Mouse (Mus musculus) lung, postnatal 0 days (tissue): ENCODE measurements at regions not wholly inside any gene's neighbourhood (a gene's known extent, or its start where the extent isn't known, plus 50 kb on each side); places are given as distances from the start of the nearest gene placed in this dataset.
A peak's percentile ranks its signal among the peaks of the same experiment; 100 is the strongest.

ENCODE experiments used
- ATAC-seq: fragments of 200-750 bp; cut with Nextera tagmentation; 2 replicates; pipeline ENCODE4 v1.8.0; 2017; ENCODE audit warnings: moderate library complexity
- DNase-seq: peaks from one replicate; pipeline ENCODE4 v3.0.0-alpha.2; 2016; ENCODE audit warnings: low spot score
- H3K27ac ChIP-seq: fragments of 300-500 bp; sonication (generic); 2 replicates; pipeline ENCODE4 v1.5.1; 2014; ENCODE audit warnings: antibody characterized with exemption, mild to moderate bottlenecking, low read length, mixed read lengths
- H3K27me3 ChIP-seq: fragments of 300-500 bp; sonication (generic); replicated peaks from 2 replicates; pipeline ENCODE4 v1.6.1; 2014; ENCODE audit warnings: low read length, mixed read lengths; ENCODE audit not compliant: insufficient read depth
- H3K36me3 ChIP-seq: fragments of 300-500 bp; sonication (generic); 2 replicates; pipeline ENCODE4 v1.6.1; 2014; ENCODE audit warnings: low read length, mixed read lengths; ENCODE audit not compliant: insufficient read depth
- H3K4me1 ChIP-seq: fragments of 300-500 bp; sonication (generic); 2 replicates; pipeline ENCODE4 v1.6.1; 2014; ENCODE audit warnings: antibody characterized with exemption, low read depth, low read length, mixed read lengths; ENCODE audit not compliant: insufficient read depth
- H3K4me2 ChIP-seq: fragments of 300-500 bp; sonication (generic); replicated peaks from 2 replicates; pipeline ENCODE4 v1.6.1; 2014; ENCODE audit warnings: low read depth, mild to moderate bottlenecking, low read length, moderate library complexity, mixed read lengths
- H3K4me3 ChIP-seq: fragments of 300-500 bp; sonication (generic); 2 replicates; pipeline ENCODE4 v1.5.1; 2014; ENCODE audit warnings: low read depth, low read length
- H3K9ac ChIP-seq: fragments of 300-500 bp; sonication (generic); replicated peaks from 2 replicates; pipeline ENCODE4 v1.6.1; 2014; ENCODE audit warnings: low read depth, mild to moderate bottlenecking
- H3K9me3 ChIP-seq: fragments of 300-500 bp; sonication (generic); 2 replicates; pipeline ENCODE4 v1.6.1; 2016; ENCODE audit warnings: low read length, mixed read lengths
- CTCF ChIP-seq: IDR thresholded peaks from 2 replicates; pipeline ENCODE4 v1.5.1; 2016; ENCODE audit warnings: antibody characterized with exemption, mild to moderate bottlenecking
- EP300 ChIP-seq: IDR thresholded peaks from 2 replicates; pipeline ENCODE4 v1.6.1; 2016; ENCODE audit warnings: antibody characterized with exemption, mild to moderate bottlenecking, control low read depth
- WGBS: fragments of 180-500 bp; shearing (Covaris S2); extraction: QIAGEN DNeasy Blood & Tissue Kit; methylation state at CpG from one replicate; pipeline ENCODE4 v1.1.7; 2014; 5-methylcytosine and 5-hydroxymethylcytosine counted together

DNA sequence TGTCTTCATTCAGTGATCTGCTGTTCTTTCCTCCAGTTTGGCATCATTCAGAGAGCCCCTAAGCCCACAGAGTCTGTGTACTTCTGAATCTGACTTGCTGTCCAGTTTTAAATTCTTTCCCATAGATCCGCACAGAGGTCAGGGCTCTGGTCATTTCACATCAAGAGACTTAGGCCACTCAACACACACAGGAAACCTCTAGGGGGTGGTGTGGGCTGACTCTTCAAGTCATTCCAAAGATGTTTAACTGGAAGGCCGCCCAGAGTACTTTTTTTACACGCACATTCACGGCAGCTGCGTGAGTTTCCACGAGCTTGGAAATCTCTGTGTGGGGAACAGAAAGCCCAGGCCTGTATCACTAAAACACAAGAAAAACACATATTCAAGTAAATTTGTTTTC, 102.7 kb upstream of the Tspan8 start:
- no peak overlapping the region for H3K27ac ChIP-seq
- H3K4me1 ChIP-seq = no peaks in the 10 kb centered on the region
- 23% methylated on average over 6 of the region's 6 CpGs for WGBS
- no peak overlapping the region for H3K9ac ChIP-seq
- TF ChIP-seq CTCF (peak; percentile 72), EP300 (no peak)
- H3K4me2 ChIP-seq = no peak overlapping the region
- DNase-seq = peak; percentile 79
- H3K27me3 ChIP-seq = no peaks in the 10 kb centered on the region
- peak; percentile 54 for ATAC-seq
- no peaks in the 10 kb centered on the region for H3K9me3 ChIP-seq
- no peak overlapping the region for H3K4me3 ChIP-seq
- no peaks in the 10 kb centered on the region for H3K36me3 ChIP-seq

- Histone ChIP-seq H3K9me3 (no peaks in the 10 kb centered on the region), H3K4me1 (no peaks in the 10 kb centered on the region), H3K9ac (no peak overlapping the region), H3K27ac (no peak overlapping the region), H3K27me3 (no peaks in the 10 kb centered on the region), H3K36me3 (no peaks in the 10 kb centered on the region), H3K4me2 (no peak overlapping the region), H3K4me3 (no peak overlapping the region)
- DNase-seq (no peak), ATAC-seq (no peak)
- 68% methylated on average over 9 of the region's 9 CpGs for WGBS
- TF ChIP-seq CTCF (no peak), EP300 (no peak)
Observed at GRCm38 (mm10) chr10:115716178-115716577, 100.5 kb upstream of the Tspan8 start.

DNA sequence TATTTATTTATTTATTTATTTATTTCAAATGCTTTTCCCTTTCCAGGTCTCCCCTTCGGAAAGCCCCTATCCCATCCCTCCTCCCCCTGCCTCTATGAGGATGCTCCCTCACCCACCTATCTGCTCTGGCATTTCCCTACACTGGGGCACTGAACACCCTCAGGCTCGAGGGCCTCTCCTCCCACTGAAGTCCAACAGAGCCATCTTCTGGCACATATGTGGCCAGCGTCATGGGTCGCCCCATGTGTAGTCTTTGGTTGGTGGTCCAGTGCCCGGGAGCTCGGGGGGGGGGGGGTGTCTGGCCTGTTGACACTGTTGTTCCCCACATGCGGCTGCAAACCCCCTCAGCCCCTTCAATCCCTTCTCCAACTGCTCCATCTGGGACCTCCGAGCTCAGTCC, 99.6 kb upstream of the Tspan8 start:
- H3K4me2 ChIP-seq = no peak overlapping the region
- no peak overlapping the region for H3K27ac ChIP-seq
- no peak overlapping the region for H3K4me3 ChIP-seq
- no peaks in the 10 kb centered on the region for H3K9me3 ChIP-seq
- DNase-seq (no peak), ATAC-seq (no peak)
- 88% methylated on average over 8 of the region's 8 CpGs for WGBS
- TF ChIP-seq EP300 (no peak), CTCF (no peak)
- no peaks in the 10 kb centered on the region for H3K27me3 ChIP-seq
- no peaks in the 10 kb centered on the region for H3K36me3 ChIP-seq
- H3K9ac ChIP-seq = no peak overlapping the region
- H3K4me1 ChIP-seq = no peaks in the 10 kb centered on the region

- Histone ChIP-seq H3K9me3 (no peaks in the 10 kb centered on the region), H3K9ac (no peak overlapping the region), H3K4me2 (no peak overlapping the region), H3K27me3 (no peaks in the 10 kb centered on the region), H3K4me1 (no peaks in the 10 kb centered on the region), H3K4me3 (no peak overlapping the region), H3K36me3 (no peaks in the 10 kb centered on the region), H3K27ac (no peak overlapping the region)
- ATAC-seq = no peak
- TF ChIP-seq CTCF = no peak
- no peak for TF ChIP-seq EP300
- WGBS = 78% methylated on average over 3 of the region's 3 CpGs
- DNase-seq = no peak
Observed at GRCm38 (mm10) chr10:115722589-115722988, 94.0 kb upstream of the Tspan8 start.

- Histone ChIP-seq H3K36me3 (no peaks in the 10 kb centered on the region), H3K4me1 (no peaks in the 10 kb centered on the region), H3K4me3 (no peak overlapping the region), H3K4me2 (no peak overlapping the region), H3K27ac (no peak overlapping the region), H3K27me3 (no peaks in the 10 kb centered on the region), H3K9ac (no peak overlapping the region), H3K9me3 (no peaks in the 10 kb centered on the region)
- TF ChIP-seq EP300 = no peak; the same call in 1 of the 2 replicates
- no peak for TF ChIP-seq CTCF
- DNase-seq = peak; percentile 84
- peak; percentile 85 for ATAC-seq
- WGBS = 68% methylated on average over 10 of the region's 10 CpGs
Observed at GRCm38 (mm10) chr10:115742634-115743347, 73.8 kb upstream of the Tspan8 start.

GRCm38 (mm10) chr10:115749844-115750243, 66.8 kb upstream of the Tspan8 start:
- Histone ChIP-seq H3K4me1 (no peaks in the 10 kb centered on the region), H3K4me3 (no peak overlapping the region), H3K27me3 (no peaks in the 10 kb centered on the region), H3K9ac (no peak overlapping the region), H3K36me3 (no peaks in the 10 kb centered on the region), H3K27ac (no peak overlapping the region), H3K9me3 (no peaks in the 10 kb centered on the region), H3K4me2 (no peak overlapping the region)
- ATAC-seq (no peak), DNase-seq (no peak)
- TF ChIP-seq EP300 (no peak), CTCF (no peak)
- 84% methylated on average over 2 of the region's 2 CpGs for WGBS
